Mouse (Mus musculus) frontal cortex, postnatal 14 days (tissue): ENCODE data around the gene Adsl.

Experiments
- DNase-seq, 2 experiments: peaks; one replicate each; pipeline ENCODE4 v3.0.0; 2022; ENCODE audit warnings: low spot score in 2 of 2

Gene Adsl

DNA sequence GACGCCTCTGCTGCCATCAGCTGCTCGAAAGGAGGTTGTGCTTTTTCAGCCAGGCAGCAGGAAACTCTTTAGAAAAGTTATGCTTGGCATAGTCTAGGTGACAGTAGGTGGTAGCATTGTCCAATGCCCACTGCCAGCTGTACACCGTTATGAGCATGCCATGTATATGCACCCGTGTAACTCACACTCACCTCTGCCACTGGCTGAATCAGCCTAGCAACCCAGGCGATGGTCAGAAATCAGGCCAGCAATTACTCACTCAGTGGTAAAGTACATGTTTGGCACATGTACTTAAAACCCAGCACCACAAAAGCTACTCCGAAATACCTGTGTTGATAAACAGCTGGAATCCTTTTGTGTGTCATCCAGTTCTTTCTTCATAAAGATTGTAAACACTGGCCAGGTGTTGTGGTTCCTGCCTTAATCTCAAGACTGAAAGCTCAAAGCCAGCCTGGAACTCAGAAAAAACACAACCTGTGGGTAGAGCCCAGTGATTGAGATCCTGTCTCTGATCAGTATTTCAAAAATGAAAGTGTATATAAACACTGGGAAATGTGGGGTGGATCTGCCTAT lies 6.7 kb upstream of the Adsl start:
- DNase-seq, result no peak

GRCm38 (mm10) chr15:80945851-80946250 lies 2.4 kb upstream of the Adsl start:
- no peak for DNase-seq

DNA sequence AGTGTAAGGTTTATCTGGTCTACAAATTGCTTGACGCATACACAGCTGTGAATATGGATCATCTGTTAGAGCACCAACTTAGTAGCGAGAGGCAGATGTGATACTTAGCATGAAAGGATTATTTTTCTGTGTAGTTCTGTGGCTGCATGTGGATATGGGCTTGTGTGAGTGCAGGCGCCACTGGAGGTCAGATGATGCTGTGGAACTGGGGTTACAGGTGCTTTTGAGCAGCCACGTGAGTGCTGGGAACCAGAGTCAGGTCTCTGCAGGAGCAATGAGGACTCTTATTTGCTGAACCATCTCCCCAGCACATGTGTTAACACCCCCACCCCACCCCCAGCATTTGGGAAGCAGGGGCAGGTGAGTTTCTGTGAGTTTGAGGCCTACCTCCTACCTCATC lies 1.1 kb downstream of the Adsl start:
- no peak for DNase-seq

DNA sequence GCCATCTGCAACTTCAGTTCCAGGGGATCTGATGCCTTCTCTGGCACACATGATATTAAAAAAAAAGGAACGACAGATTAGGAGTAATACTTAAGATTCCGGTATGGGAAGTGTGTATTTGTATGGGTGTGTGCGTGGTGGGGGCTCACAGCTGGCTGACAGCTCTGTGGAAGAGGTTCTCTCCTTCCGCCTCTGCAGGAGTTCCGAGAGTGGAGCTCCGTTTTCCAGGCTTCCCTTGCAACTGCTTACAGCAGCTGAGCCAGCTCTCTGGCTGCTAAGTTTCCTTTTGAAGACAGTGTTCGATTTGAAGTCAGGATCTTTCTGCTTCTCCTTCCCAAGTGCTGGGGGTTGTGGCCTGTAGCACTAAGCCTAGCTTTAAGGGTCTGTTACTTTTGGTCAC lies 1.8 kb downstream of the Adsl start:
- no peak for DNase-seq

DNA sequence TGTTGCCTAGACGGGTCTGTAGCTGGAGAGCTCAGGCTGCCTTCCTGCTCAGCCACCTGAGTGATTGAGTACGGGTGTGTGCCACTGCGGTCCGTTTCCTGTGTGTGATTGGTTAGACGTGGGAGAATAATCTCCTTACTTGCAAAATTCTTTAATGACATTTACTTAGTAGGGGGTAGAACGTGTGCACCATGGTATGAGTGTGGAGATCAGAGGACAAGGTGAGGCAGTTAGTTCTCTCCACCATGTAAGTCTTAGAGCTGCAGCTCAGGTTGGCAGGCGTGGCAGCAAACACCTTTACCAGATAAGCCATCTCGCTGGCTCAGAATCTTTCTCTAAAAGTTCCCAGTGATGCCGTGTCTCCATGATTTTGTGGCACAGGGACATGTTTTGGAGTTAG lies 5.7 kb downstream of the Adsl start:
- no peak for DNase-seq

DNA sequence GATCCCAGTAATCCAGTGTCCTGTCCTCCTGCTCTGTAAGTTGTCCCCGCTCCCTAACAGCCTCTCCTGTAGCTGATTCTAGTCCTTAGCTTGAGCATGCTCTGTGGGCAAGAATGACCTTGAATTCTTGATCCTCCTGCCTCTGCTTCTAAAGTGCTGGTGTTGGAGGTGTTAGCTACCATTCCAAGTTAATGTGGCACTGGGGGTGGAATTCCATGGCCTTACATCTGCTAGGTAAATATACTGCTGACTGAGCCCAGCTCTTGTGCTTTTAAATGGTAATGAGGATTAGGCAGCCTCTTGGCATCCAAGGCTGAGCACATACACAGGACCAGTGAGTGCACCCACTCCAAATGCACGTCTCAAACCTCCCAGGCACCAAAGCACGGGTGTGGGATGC lies 6.6 kb downstream of the Adsl start:
- no peak for DNase-seq

- DNase-seq, result no peak
Measured at GRCm38 (mm10) chr15:80955836-80956438, 7.6 kb downstream of the Adsl start.

GRCm38 (mm10) chr15:80969371-80969770 lies 21.1 kb downstream of the Adsl start:
- no peak for DNase-seq

DNA sequence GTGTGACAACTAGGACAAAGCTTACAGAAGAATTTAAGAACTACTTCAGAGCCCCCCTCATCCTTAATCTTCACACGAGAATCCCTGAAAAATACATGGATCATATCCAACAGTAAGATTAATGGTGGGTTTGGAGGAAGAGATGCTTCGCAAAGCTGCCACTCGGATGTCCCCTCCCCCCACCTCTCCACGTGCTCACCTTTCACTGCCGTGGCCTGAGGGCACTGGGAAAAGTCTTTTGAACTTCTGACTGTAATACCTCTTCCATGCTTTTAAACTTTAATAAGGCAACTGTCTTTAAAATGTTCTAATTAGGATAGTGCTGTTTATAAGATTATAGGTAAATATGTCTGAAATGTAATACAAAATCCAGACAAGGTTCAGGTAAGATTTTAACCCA lies 26.0 kb downstream of the Adsl start:
- DNase-seq, result no peak

GRCm38 (mm10) chr15:80975666-80976065 lies 27.4 kb downstream of the Adsl start:
- DNase-seq, result no peak

- peak; percentile 74 to 77 for DNase-seq
Measured at GRCm38 (mm10) chr15:80977620-80978334, 29.5 kb downstream of the Adsl start, which contains the start of gene Sgsm3. TSS of gene Sgsm3 (plus strand) at chr15:80977765.

DNA sequence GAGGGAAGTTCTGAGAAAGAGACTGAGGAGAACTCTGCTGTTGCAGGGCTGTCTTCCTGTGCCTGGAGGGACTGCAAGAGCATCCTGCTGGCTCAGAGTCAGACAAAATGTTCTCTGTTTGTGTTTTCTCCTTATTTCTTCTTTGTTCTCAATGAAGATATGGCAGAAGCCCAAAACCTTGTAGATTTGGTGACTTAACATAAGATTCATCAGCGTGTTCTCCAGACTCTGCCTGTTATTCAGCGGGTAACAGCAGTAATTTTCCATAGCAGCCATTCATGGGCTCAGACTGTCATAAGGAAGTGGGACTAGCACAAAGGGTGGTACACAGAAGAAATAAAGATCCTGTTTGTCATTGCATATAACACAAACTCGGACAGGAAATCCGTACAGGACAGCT lies 31.3 kb downstream of the Adsl start:
- no peak for DNase-seq

DNA sequence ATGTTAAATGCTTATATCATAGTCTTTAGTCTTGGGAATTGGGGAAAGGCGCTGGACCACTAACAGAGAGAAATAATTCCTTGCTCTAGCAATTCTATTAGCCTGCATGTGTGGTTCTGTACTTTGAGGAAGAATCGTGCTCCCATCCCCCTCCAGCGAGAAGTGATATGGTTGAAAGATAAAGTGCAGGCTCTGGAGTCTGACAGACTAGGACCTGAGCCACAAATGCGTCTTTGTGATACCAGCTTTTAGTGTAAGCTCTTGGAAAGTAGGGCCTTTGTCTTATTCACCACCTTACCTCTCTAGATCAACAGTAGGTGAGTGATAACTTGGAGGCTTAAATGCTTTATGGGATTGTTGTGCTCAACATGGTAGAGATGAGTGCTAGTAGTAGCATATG lies 32.9 kb downstream of the Adsl start:
- DNase-seq, result no peak

DNA sequence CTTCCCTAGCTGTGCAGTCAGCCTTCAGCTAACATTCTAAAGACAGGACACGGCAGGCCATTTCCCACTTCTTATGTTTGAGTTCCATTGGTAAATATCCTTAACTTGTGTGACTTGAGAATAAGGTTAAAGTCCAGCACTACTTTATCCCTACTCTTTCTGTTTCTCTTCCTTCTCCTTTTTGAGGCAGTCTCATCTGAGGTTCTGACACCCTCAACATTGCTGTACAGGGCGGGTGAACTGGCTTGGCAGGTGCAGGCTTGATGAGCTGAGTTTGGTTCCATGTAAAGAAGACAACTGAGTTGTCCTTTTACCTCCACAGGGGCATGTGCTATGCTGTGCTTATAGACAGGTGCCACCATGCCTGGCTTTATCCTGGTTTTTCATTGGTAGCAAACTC lies 35.0 kb downstream of the Adsl start:
- no peak for DNase-seq

GRCm38 (mm10) chr15:80988331-80988730 lies 40.0 kb downstream of the Adsl start:
- DNase-seq, result no peak

- DNase-seq, result no peak
Measured at GRCm38 (mm10) chr15:80989712-80990111, 41.4 kb downstream of the Adsl start.

DNA sequence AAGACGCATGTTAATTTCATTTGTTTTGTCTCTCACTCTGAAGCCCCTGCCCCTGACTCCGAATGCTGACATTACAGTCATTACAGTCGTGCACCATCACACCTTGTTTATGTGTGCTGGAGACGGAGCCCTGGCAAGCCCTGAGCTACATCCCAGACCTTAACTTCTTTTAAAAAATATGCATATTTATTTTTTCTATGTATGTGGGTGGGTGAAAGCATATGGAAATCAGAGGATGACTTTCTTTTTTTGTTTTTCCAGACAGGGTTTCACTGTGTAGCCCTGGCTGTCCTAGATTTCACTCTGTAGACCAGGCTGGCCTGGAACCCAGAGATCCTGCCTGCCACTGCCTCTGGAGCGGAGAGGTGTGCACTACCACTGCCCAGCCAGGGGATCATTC lies 46.7 kb downstream of the Adsl start:
- DNase-seq, result no peak

DNA sequence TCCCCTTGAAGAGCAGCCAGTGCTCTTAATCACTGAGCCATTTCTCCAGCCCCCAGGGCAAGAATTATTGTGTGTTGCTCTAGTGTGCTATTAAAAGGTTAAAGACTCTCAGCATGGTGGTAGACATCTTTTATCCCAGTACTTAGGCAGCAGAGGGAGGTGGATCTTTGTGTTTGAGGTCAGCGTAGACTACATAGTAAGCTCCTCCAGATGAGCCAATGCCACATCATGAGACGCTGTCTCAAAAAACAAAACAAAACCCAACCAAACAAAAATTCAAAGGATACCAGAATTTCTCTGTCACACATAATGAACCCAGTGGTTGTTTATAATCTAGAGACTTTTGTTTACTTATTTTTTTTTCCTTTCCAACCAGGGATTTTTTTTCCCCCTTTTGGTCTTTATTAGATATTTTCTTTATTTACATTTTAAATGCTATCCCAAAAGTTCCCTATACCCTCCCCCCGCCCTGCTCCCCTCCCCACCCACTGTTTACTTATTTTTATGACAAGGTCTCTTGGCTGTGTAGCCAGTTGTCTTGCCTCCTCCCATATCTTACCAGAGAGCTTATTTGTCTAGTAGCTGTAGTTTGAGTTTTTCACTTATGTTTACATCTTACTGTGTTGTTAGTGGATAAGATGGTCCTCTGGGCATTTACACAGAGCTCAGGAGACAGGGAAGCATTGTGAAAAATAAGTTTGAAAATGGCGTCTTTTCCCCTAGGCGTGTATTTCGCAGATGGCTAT lies 48.0 kb downstream of the Adsl start:
- DNase-seq, result no peak

- DNase-seq, result no peak
Measured at GRCm38 (mm10) chr15:80997077-80997476, 48.8 kb downstream of the Adsl start.

DNA sequence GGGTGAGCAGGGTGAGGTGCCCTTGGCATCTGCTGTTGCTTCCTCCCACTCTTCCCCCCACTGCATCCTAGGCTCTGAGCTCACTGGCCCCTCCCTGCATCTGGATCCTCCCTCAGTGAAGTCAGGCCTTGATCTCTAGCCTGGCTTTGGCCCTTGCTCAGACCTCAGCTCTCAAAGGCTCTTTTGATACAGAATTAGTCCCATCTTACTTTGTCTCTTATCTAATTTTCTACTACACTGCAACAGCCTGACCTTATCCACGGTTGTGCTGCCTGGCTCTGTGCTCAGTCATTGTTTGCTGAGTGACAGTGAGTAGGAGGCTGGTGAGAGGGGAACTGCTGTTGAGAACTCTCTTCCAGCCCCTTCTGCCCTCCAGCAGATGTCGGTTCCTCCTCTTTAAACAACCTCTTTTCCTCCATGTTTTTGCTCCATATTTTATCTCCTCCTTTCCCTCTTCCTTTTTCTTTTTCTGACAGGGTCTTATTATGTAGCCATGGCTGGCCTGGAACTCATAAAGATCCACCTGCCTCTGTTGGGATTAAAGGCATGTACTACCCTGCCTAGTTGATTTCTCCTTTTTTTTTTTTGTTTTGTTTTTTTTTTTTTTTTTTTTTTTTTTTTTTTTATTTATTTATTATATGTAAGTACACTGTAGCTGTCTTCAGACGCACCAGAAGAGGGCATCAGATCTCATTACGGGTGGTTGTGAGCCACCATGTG lies 52.3 kb downstream of the Adsl start:
- no peak for DNase-seq

DNA sequence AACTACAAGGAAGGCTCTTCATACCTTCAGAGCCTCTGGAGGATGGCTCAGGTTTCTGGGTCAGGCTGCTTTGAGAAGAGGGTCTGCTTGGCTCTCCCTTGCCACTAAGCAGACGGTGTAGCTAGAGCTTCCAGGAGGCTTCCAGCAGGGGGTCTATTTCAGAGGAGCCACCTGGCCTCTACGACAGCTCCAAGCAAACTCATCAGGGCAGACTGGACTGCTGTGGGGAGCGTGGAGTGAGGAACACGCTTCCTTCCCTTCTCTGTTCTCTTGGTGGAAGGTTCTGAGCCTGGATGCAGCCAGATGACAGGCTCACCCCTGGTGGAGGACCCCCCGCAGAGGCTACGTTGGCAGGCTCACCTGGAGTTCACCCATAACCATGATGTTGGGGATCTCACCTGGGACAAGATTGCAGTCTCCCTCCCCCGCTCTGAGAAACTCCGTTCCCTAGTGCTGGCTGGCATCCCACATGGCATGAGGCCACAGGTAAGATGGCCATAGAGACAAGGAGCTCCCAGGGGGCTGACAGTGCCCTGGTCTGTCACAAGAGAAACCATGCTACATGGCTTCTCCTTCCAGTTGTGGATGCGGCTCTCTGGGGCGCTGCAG lies 57.9 kb downstream of the Adsl start:
- DNase-seq, result no peak

DNA sequence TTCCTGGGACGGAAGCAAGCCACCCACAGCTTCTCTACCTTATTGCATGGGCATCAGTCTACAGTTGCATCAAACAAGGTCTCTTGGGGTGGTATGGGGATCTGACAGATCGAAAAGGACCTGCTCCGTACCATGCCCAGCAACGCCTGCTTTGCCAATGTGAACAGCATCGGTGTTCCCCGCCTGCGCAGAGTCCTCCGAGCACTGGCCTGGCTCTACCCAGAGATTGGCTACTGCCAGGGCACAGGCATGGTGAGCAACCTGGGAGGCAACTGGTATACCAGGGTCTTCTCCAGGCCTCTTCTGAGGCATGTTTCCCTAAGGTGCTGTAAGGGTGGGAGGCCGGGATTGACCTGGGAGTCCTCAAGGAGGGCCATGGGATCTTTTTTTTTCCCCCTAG lies 59.0 kb downstream of the Adsl start:
- DNase-seq, result no peak
